Mouse (Mus musculus): Measurements from ENCODE around the gene Foxc1. TPM values are rescaled to one million over a fixed set of nuclear protein-coding genes. Genes with fewer than 3 reads are reported as not detected.

The Foxc1 gene
- polyA plus RNA-seq, 2 experiments: 0.01 to 0.02 TPM

GRCm38 (mm10) chr13:31784757-31785156 lies 21.7 kb upstream of the Foxc1 start:
- Histone ChIP-seq H3K4me1 (replicated peaks; ENCODE audit: control insufficient read depth in 2 of 2, insufficient read depth in 2 of 2, low read length in 1 of 2) (no peaks in the 10 kb centered on the region), H3K9ac (replicated peaks) (no peak overlapping the region), H3K4me3 (ENCODE audit: insufficient read depth in 1 of 2, low read depth in 2 of 2, low read length in 2 of 2) (no peak overlapping the region), H3K4me2 (ENCODE audit: low read depth) (no peak overlapping the region), H3K9me3 (ENCODE audit: control insufficient read depth, low read length) (no peaks in the 10 kb centered on the region), H3K36me3 (replicated peaks; ENCODE audit: control insufficient read depth, insufficient read depth, low read depth) (no peaks in the 10 kb centered on the region), H3K27ac (no peak overlapping the region), H3K27me3 (ENCODE audit: control insufficient read depth, insufficient read depth, low read length) (no peaks in the 10 kb centered on the region)
- 66% methylated on average over 7 of the region's 7 CpGs for WGBS (ENCODE audit: insufficient replicate concordance)
- no peak for TF ChIP-seq EP300 (IDR thresholded peaks at IDR 0.05; ENCODE audit: low read depth)
- no peak for TF ChIP-seq CTCF (IDR thresholded peaks at IDR 0.05; ENCODE audit: low read depth)
- DNase-seq (ENCODE audit: low read depth in 3 of 3, low spot score in 3 of 3) (no peak), ATAC-seq (ENCODE audit: insufficient read depth) (no peak)

DNA sequence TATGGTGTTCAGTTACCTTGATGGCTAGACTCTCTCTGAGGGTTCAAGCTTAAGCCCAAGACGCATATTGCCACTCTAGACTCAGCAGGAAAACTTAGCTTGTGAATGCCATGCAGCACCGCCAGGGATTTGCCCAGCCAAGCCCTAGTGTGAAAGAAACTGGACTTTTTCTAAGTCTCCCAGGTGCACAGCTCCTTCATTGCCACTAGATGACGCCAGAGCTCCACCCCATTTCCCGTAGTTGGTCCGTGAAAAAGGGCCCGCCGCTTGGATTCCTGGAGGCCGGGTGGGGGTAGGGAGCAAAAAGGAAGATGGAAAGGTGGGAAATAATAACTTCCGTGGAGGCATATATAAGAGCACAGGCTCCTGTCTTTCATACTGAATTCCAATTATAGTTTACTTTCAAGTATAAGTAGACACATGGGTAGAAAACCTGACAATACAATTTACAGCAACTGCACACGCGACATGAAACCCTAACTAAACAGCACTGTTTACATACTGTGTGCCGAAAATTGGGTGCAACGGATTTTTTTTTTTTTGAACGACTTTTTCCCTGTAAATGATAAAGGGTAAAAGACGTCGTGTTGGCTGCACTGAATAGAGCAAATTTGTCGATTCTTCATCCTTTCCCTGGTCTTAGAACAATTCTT lies 13.8 kb upstream of the Foxc1 start:
- Histone ChIP-seq H3K4me1 (replicated peaks; ENCODE audit: control insufficient read depth in 2 of 2, insufficient read depth in 2 of 2, low read length in 1 of 2) (no peaks in the 10 kb centered on the region), H3K4me2 (ENCODE audit: low read depth) (peak overlapping the region; percentile 1; the same call in 1 of the 2 replicates), H3K36me3 (replicated peaks; ENCODE audit: control insufficient read depth, insufficient read depth, low read depth) (no peaks in the 10 kb centered on the region), H3K27me3 (ENCODE audit: control insufficient read depth, insufficient read depth, low read length) (peaks cover 5% of the 10 kb centered on the region), H3K4me3 (ENCODE audit: insufficient read depth in 1 of 2, low read depth in 2 of 2, low read length in 2 of 2) (no peak overlapping the region), H3K27ac (no peak overlapping the region), H3K9me3 (ENCODE audit: control insufficient read depth, low read length) (no peaks in the 10 kb centered on the region), H3K9ac (replicated peaks) (no peak overlapping the region)
- no peak for DNase-seq (ENCODE audit: low read depth in 3 of 3, low spot score in 3 of 3)
- WGBS (ENCODE audit: insufficient replicate concordance): 13% methylated on average over 17 of the region's 17 CpGs
- no peak for ATAC-seq (ENCODE audit: insufficient read depth)
- TF ChIP-seq CTCF (IDR thresholded peaks at IDR 0.05; ENCODE audit: low read depth) (peak; percentile 87), EP300 (IDR thresholded peaks at IDR 0.05; ENCODE audit: low read depth) (no peak)

GRCm38 (mm10) chr13:31793163-31793562 lies 13.3 kb upstream of the Foxc1 start:
- H3K9me3 ChIP-seq (ENCODE audit: control insufficient read depth, low read length): no peaks in the 10 kb centered on the region
- no peak overlapping the region for H3K4me2 ChIP-seq (ENCODE audit: low read depth)
- H3K9ac ChIP-seq (replicated peaks): no peak overlapping the region
- no peak for DNase-seq (ENCODE audit: low read depth in 3 of 3, low spot score in 3 of 3)
- WGBS (ENCODE audit: insufficient replicate concordance): 25% methylated on average over 5 of the region's 5 CpGs
- no peak overlapping the region for H3K4me3 ChIP-seq (ENCODE audit: insufficient read depth in 1 of 2, low read depth in 2 of 2, low read length in 2 of 2)
- no peak for ATAC-seq (ENCODE audit: insufficient read depth)
- H3K27me3 ChIP-seq (ENCODE audit: control insufficient read depth, insufficient read depth, low read length): peaks cover 9% of the 10 kb centered on the region
- no peaks in the 10 kb centered on the region for H3K4me1 ChIP-seq (replicated peaks; ENCODE audit: control insufficient read depth in 2 of 2, insufficient read depth in 2 of 2, low read length in 1 of 2)
- TF ChIP-seq CTCF (IDR thresholded peaks at IDR 0.05; ENCODE audit: low read depth): no peak
- no peak for TF ChIP-seq EP300 (IDR thresholded peaks at IDR 0.05; ENCODE audit: low read depth)
- no peaks in the 10 kb centered on the region for H3K36me3 ChIP-seq (replicated peaks; ENCODE audit: control insufficient read depth, insufficient read depth, low read depth)
- H3K27ac ChIP-seq: no peak overlapping the region

GRCm38 (mm10) chr13:31797346-31797745 lies 9.1 kb upstream of the Foxc1 start:
- Histone ChIP-seq H3K27ac (no peak overlapping the region), H3K4me2 (ENCODE audit: low read depth) (no peak overlapping the region), H3K36me3 (replicated peaks; ENCODE audit: control insufficient read depth, insufficient read depth, low read depth) (no peaks in the 10 kb centered on the region), H3K4me3 (ENCODE audit: insufficient read depth in 1 of 2, low read depth in 2 of 2, low read length in 2 of 2) (no peak overlapping the region), H3K9ac (replicated peaks) (no peak overlapping the region), H3K9me3 (ENCODE audit: control insufficient read depth, low read length) (no peaks in the 10 kb centered on the region), H3K27me3 (ENCODE audit: control insufficient read depth, insufficient read depth, low read length) (peaks cover 41% of the 10 kb centered on the region), H3K4me1 (replicated peaks; ENCODE audit: control insufficient read depth in 2 of 2, insufficient read depth in 2 of 2, low read length in 1 of 2) (no peaks in the 10 kb centered on the region)
- WGBS (ENCODE audit: insufficient replicate concordance): 55% methylated on average over 10 of the region's 10 CpGs
- TF ChIP-seq EP300 (IDR thresholded peaks at IDR 0.05; ENCODE audit: low read depth) (no peak), CTCF (IDR thresholded peaks at IDR 0.05; ENCODE audit: low read depth) (no peak)
- no peak for DNase-seq (ENCODE audit: low read depth in 3 of 3, low spot score in 3 of 3)
- ATAC-seq (ENCODE audit: insufficient read depth): no peak

DNA sequence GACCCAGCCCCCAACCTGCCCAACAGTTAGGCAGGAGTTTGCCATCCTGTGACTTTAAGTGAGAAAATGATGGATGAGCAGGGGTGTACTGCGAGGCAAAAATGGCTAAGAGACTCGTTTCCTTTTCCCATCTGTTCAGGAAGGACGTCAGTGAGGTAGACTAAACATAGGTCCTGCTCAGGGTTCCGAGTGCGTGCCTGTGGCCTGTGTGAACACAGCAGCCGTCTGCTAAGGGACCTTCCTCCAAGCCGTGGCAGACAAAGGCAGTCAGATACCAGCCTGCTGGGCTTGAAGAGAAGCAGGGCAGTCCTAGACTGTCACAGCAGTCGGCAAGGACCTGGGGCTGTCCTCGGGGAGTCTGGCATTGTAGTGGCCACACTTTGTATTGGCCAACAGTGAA lies 8.4 kb upstream of the Foxc1 start:
- 17% methylated on average over 9 of the region's 9 CpGs for WGBS (ENCODE audit: insufficient replicate concordance)
- H3K27ac ChIP-seq: no peak overlapping the region
- H3K36me3 ChIP-seq (replicated peaks; ENCODE audit: control insufficient read depth, insufficient read depth, low read depth): no peaks in the 10 kb centered on the region
- H3K9ac ChIP-seq (replicated peaks): no peak overlapping the region
- no peak for TF ChIP-seq EP300 (IDR thresholded peaks at IDR 0.05; ENCODE audit: low read depth)
- TF ChIP-seq CTCF (IDR thresholded peaks at IDR 0.05; ENCODE audit: low read depth): no peak
- DNase-seq (ENCODE audit: low read depth in 3 of 3, low spot score in 3 of 3) (no peak), ATAC-seq (ENCODE audit: insufficient read depth) (no peak)
- H3K9me3 ChIP-seq (ENCODE audit: control insufficient read depth, low read length): no peaks in the 10 kb centered on the region
- H3K4me2 ChIP-seq (ENCODE audit: low read depth): no peak overlapping the region
- H3K27me3 ChIP-seq (ENCODE audit: control insufficient read depth, insufficient read depth, low read length): peaks cover 47% of the 10 kb centered on the region
- H3K4me1 ChIP-seq (replicated peaks; ENCODE audit: control insufficient read depth in 2 of 2, insufficient read depth in 2 of 2, low read length in 1 of 2): no peaks in the 10 kb centered on the region
- no peak overlapping the region for H3K4me3 ChIP-seq (ENCODE audit: insufficient read depth in 1 of 2, low read depth in 2 of 2, low read length in 2 of 2)

All from liver, embryonic 14.5 days (tissue).